Mouse (Mus musculus): ENCODE data around the gene Chac2. TPM values are rescaled to one million over a fixed set of nuclear protein-coding genes. Genes with fewer than 3 reads are reported as not detected.

Gene Chac2
- polyA plus RNA-seq, 1 experiment from 2014 or later: 11.7 TPM

- Histone ChIP-seq H3K4me1 (peaks cover 13% of the 10 kb centered on the region), H3K9me3 (peaks cover 16% of the 10 kb centered on the region; the same call in 1 of the 2 replicates), H3K27me3 (replicated peaks; ENCODE audit: low read depth, poor library complexity, severe bottlenecking) (no peaks in the 10 kb centered on the region), H3K4me3 (peak overlapping the region; percentile 88), H3K27ac (replicated peaks) (peak overlapping the region; percentile 93), H3K36me3 (replicated peaks) (peaks cover 58% of the 10 kb centered on the region)
- DNase-seq (ENCODE audit: low spot score): peak; percentile 70
- 1% methylated on average over 31 of the region's 32 CpGs for WGBS
Measured at GRCm38 (mm10) chr11:30953469-30954154, 32.5 kb downstream of the Chac2 start.

- DNase-seq (ENCODE audit: low spot score): no peak
- Histone ChIP-seq H3K4me1 (peaks cover 13% of the 10 kb centered on the region), H3K27ac (replicated peaks) (no peak overlapping the region), H3K9me3 (peaks cover 14% of the 10 kb centered on the region; the same call in 1 of the 2 replicates), H3K27me3 (replicated peaks; ENCODE audit: low read depth, poor library complexity, severe bottlenecking) (no peaks in the 10 kb centered on the region), H3K4me3 (peak overlapping the region; percentile 88), H3K36me3 (replicated peaks) (peaks cover 63% of the 10 kb centered on the region)
- 76% methylated on average over 5 of the region's 5 CpGs for WGBS
Measured at GRCm38 (mm10) chr11:30952829-30953228, 33.3 kb downstream of the Chac2 start.

GRCm38 (mm10) chr11:30943522-30943921, 42.6 kb downstream of the Chac2 start:
- Histone ChIP-seq H3K27ac (replicated peaks) (no peak overlapping the region), H3K4me3 (no peak overlapping the region), H3K27me3 (replicated peaks; ENCODE audit: low read depth, poor library complexity, severe bottlenecking) (no peaks in the 10 kb centered on the region), H3K4me1 (no peaks in the 10 kb centered on the region), H3K36me3 (replicated peaks) (peaks cover 92% of the 10 kb centered on the region), H3K9me3 (no peaks in the 10 kb centered on the region)
- 94% methylated on average over 2 of the region's 2 CpGs for WGBS
- DNase-seq (ENCODE audit: low spot score): no peak

- DNase-seq (ENCODE audit: low spot score): no peak
- Histone ChIP-seq H3K4me1 (no peaks in the 10 kb centered on the region), H3K9me3 (no peaks in the 10 kb centered on the region), H3K36me3 (replicated peaks) (peaks cover 77% of the 10 kb centered on the region), H3K27ac (replicated peaks) (no peak overlapping the region), H3K4me3 (no peak overlapping the region), H3K27me3 (replicated peaks; ENCODE audit: low read depth, poor library complexity, severe bottlenecking) (no peaks in the 10 kb centered on the region)
- 100% methylated on average over 1 of the region's 1 CpGs for WGBS
Measured at GRCm38 (mm10) chr11:30928498-30928897, 57.7 kb downstream of the Chac2 start.

- Histone ChIP-seq H3K27ac (replicated peaks) (no peak overlapping the region), H3K4me3 (no peak overlapping the region), H3K36me3 (replicated peaks) (peaks cover 80% of the 10 kb centered on the region), H3K4me1 (no peaks in the 10 kb centered on the region), H3K27me3 (replicated peaks; ENCODE audit: low read depth, poor library complexity, severe bottlenecking) (no peaks in the 10 kb centered on the region), H3K9me3 (no peaks in the 10 kb centered on the region)
- no peak for DNase-seq (ENCODE audit: low spot score)
Measured at GRCm38 (mm10) chr11:30928079-30928478, 58.1 kb downstream of the Chac2 start.

Other genes starting within 250 kb of the Chac2 start
- gene Psme4, start 214.6 kb downstream of the Chac2 start, polyA plus RNA-seq (2016; fragmentation: Nextera tagmentation; extraction: Ambion mirVana): 28.5 and 29.5 TPM in 2 replicates
- 0.51 and 0.53 TPM in 2 replicates for gene Gpr75, start 101.0 kb downstream of the Chac2 start, polyA plus RNA-seq (2016; fragmentation: Nextera tagmentation; extraction: Ambion mirVana)
- gene Asb3, start 100.9 kb downstream of the Chac2 start, polyA plus RNA-seq (2016; fragmentation: Nextera tagmentation; extraction: Ambion mirVana): 28.0 and 31.1 TPM in 2 replicates
- gene Erlec1, start 32.0 kb downstream of the Chac2 start, polyA plus RNA-seq (2016; fragmentation: Nextera tagmentation; extraction: Ambion mirVana): 7.3 TPM in 2 replicates
- not detected in 2 replicates for gene Gm17332, start 196.1 kb upstream of the Chac2 start, polyA plus RNA-seq (2016; fragmentation: Nextera tagmentation; extraction: Ambion mirVana)